Mouse (Mus musculus) C2C12 (cell line): ENCODE data around the gene Pkig.

ENCODE experiments used
- CEBPB ChIP-seq: IDR thresholded peaks from one replicate; pipeline ENCODE4 v1.6.1; 2011; ENCODE audit warnings: low read depth, mild to moderate bottlenecking, control low read depth, moderate library complexity
- CTCF ChIP-seq: IDR thresholded peaks from one replicate; pipeline ENCODE4 v1.5.1; 2011; ENCODE audit not compliant: control insufficient read depth, insufficient read depth, insufficient read length
- MYOG ChIP-seq: IDR thresholded peaks from one replicate; pipeline ENCODE4 v1.6.1; 2011; ENCODE audit not compliant: control insufficient read depth, insufficient read length; ENCODE audit errors: extremely low read depth
- USF1 ChIP-seq: IDR thresholded peaks from one replicate; pipeline ENCODE4 v1.6.1; 2011; ENCODE audit warnings: low read depth, mild to moderate bottlenecking, control low read depth, moderate library complexity

- no peak for TF ChIP-seq CTCF
- TF ChIP-seq CEBPB = no peak
- TF ChIP-seq MYOG = no peak
- TF ChIP-seq USF1 = no peak
Measured at GRCm38 (mm10) chr2:163708763-163709250, 50.6 kb downstream of the Pkig start.
